Mouse (Mus musculus) central nervous system, embryonic 11.5 days (tissue): Measurements from ENCODE around the gene Tars2. TPM values are rescaled to one million over a fixed set of nuclear protein-coding genes. Genes with fewer than 3 reads are reported as not detected.

Source experiments
- polyA plus RNA-seq: library from polyadenylated mRNA; depleted of rRNA; stranded (reverse); fragments of >200 nt; gene quantifications from 2 replicates; pipeline ENCODE4 v1.2.3, GENCODE M21; 2012; rRNA removed

Tars2 gene
- polyA plus RNA-seq, result 40.4 and 53.3 TPM in 2 replicates

DNA sequence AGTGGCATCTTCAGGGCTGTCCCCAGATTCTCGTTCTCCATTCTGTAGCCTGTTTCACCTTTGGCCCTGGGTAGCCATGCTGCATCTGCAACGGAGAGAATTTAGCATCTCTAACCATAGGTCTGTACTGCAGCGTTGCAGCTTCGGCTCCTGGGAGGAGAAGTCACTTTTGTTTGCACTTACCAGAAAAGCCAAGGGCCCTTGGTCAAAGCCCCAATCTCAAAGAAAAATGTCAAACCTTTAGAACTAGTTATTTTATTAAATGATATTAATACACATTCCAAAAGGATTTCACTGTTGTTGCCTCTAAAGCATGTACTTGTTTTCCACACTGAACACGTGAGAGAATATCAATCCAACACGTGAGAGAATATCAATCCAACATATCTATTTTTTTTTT, at the start of gene Tars2:
Gene Tars2, minus strand, starts transcription at position 101 of the 400 bp plus-strand sequence.

DNA sequence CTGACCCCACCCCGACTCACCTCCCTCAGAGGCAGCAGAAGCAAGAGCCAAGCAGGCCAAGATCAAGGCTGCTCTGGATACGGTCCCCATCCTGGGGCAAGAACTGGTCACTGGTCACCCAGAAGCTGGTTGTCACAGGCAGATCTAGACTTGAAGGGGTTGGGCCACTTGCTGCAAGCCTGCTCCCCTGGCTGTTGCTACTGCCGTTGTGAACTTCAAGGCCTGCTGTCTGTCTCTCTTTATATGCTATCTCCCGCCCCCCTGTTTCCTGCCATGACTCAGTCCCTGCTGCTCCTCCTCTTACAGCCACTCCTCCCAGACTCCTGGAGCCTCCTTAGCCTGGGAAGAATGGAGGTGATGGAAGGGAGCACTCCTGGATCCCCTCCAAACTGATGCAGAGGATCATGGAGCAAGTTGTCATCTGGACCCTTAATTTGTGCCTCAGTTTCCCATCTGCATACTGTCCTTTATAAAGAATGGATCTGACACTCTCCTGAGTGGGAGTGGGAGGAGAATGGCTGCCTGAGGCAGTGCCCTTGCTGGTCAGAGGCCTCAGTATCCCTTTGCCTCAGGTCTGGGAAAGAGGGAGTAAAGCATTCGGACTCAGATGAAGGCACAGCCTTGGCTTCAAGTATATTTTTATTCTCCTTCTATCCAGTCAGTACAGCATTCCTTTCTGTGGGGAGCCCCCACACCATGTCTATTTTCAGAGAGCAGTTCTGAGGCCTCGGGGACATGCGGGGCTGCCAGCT, 20.5 kb downstream of the Tars2 start, which contains the start of gene Ecm1:
Gene Ecm1, minus strand, starts transcription at position 217 of the 752 bp plus-strand sequence.

Other genes with a start within 250 kb of the Tars2 start
- 7.9 and 10.8 TPM in 2 replicates for gene Ctss, start 233.4 kb downstream of the Tars2 start, polyA plus RNA-seq
- 0.05 TPM in 1 of 2 replicates, not detected in the other for gene Hormad1, start 200.5 kb downstream of the Tars2 start, polyA plus RNA-seq
- gene Golph3l, start 171.3 kb downstream of the Tars2 start, polyA plus RNA-seq, result 32.5 and 36.4 TPM in 2 replicates
- 51.9 and 63.0 TPM in 2 replicates for gene Ensa, start 135.2 kb downstream of the Tars2 start, polyA plus RNA-seq
- gene Mcl1, start 101.4 kb downstream of the Tars2 start, polyA plus RNA-seq, result 73.5 and 157 TPM in 2 replicates
- gene Adamtsl4, start 72.3 kb downstream of the Tars2 start, polyA plus RNA-seq, result 0.30 and 0.42 TPM in 2 replicates
- 18.1 and 22.0 TPM in 2 replicates for gene Ecm1, start 20.6 kb downstream of the Tars2 start, polyA plus RNA-seq
- 23.3 and 36.7 TPM in 2 replicates for gene Rprd2, start 58.7 kb upstream of the Tars2 start, polyA plus RNA-seq
- 60.1 and 81.7 TPM in 2 replicates for gene Prpf3, start 95.7 kb upstream of the Tars2 start, polyA plus RNA-seq
- 207 and 387 TPM in 2 replicates for gene Mrps21, start 111.3 kb upstream of the Tars2 start, polyA plus RNA-seq
- 3.5 and 4.8 TPM in 2 replicates for gene Ciart, start 122.0 kb upstream of the Tars2 start, polyA plus RNA-seq
- gene BC028528, start 131.8 kb upstream of the Tars2 start, polyA plus RNA-seq, result 5.3 and 10.5 TPM in 2 replicates
- 59.1 and 83.9 TPM in 2 replicates for gene Aph1a, start 133.8 kb upstream of the Tars2 start, polyA plus RNA-seq
- 24.4 and 30.8 TPM in 2 replicates for gene Car14, start 144.5 kb upstream of the Tars2 start, polyA plus RNA-seq
- gene Anp32e, start 169.0 kb upstream of the Tars2 start, polyA plus RNA-seq, result 364 and 2,355 TPM in 2 replicates
- 187 and 193 TPM in 2 replicates for gene Plekho1, start 235.8 kb upstream of the Tars2 start, polyA plus RNA-seq